Mouse (Mus musculus): ENCODE measurements around the gene P4ha3. TPM values are rescaled to one million over a fixed set of nuclear protein-coding genes. Genes with fewer than 3 reads are reported as not detected.

P4ha3 gene
- polyA plus RNA-seq, 1 experiment from 2014 or later, result 0.07 TPM

- no peaks in the 10 kb centered on the region for H3K36me3 ChIP-seq (ENCODE audit: inconsistent target)
- WGBS (ENCODE audit: missing documents), result 34% methylated on average over 7 of the region's 7 CpGs
- no peak overlapping the region for H3K27ac ChIP-seq
- no peak overlapping the region for H3K4me3 ChIP-seq (ENCODE audit: inconsistent target)
- no peaks in the 10 kb centered on the region for H3K79me2 ChIP-seq (ENCODE audit: inconsistent target)
Observed at GRCm38 (mm10) chr7:100287748-100288578, 2.6 kb downstream of the P4ha3 start.

- H3K27ac ChIP-seq, result no peak overlapping the region
- no peaks in the 10 kb centered on the region for H3K79me2 ChIP-seq (ENCODE audit: inconsistent target)
- H3K36me3 ChIP-seq (ENCODE audit: inconsistent target), result no peaks in the 10 kb centered on the region
- no peak overlapping the region for H3K4me3 ChIP-seq (ENCODE audit: inconsistent target)
- 59% methylated on average over 11 of the region's 11 CpGs for WGBS (ENCODE audit: missing documents)
Observed at GRCm38 (mm10) chr7:100288622-100289021, 3.3 kb downstream of the P4ha3 start.

GRCm38 (mm10) chr7:100293546-100293945 lies 8.2 kb downstream of the P4ha3 start:
- Histone ChIP-seq H3K27ac (no peak overlapping the region), H3K79me2 (ENCODE audit: inconsistent target) (no peaks in the 10 kb centered on the region)
- WGBS (ENCODE audit: missing documents), result 86% methylated on average over 8 of the region's 8 CpGs

GRCm38 (mm10) chr7:100295745-100296144 lies 10.4 kb downstream of the P4ha3 start:
- Histone ChIP-seq H3K27ac (no peak overlapping the region), H3K79me2 (ENCODE audit: inconsistent target) (no peaks in the 10 kb centered on the region), H3K4me3 (ENCODE audit: inconsistent target) (no peak overlapping the region), H3K36me3 (ENCODE audit: inconsistent target) (no peaks in the 10 kb centered on the region)
- 95% methylated on average over 2 of the region's 2 CpGs for WGBS (ENCODE audit: missing documents)

More at GRCm38 (mm10) chr7:100293546-100293945, 8.2 kb downstream of the P4ha3 start:
- Histone ChIP-seq H3K4me3 (ENCODE audit: inconsistent target) (no peak overlapping the region), H3K36me3 (ENCODE audit: inconsistent target) (no peaks in the 10 kb centered on the region)

GRCm38 (mm10) chr7:100296699-100297098 lies 11.4 kb downstream of the P4ha3 start:
- H3K36me3 ChIP-seq (ENCODE audit: inconsistent target), result no peaks in the 10 kb centered on the region
- no peaks in the 10 kb centered on the region for H3K79me2 ChIP-seq (ENCODE audit: inconsistent target)
- no peak overlapping the region for H3K4me3 ChIP-seq (ENCODE audit: inconsistent target)
- no peak overlapping the region for H3K27ac ChIP-seq
- WGBS (ENCODE audit: missing documents), result 93% methylated on average over 6 of the region's 6 CpGs

GRCm38 (mm10) chr7:100298861-100299510 lies 13.7 kb downstream of the P4ha3 start:
- no peak overlapping the region for H3K27ac ChIP-seq
- 86% methylated on average over 14 of the region's 14 CpGs for WGBS (ENCODE audit: missing documents)
- H3K4me3 ChIP-seq (ENCODE audit: inconsistent target), result no peak overlapping the region
- H3K36me3 ChIP-seq (ENCODE audit: inconsistent target), result no peaks in the 10 kb centered on the region
- no peaks in the 10 kb centered on the region for H3K79me2 ChIP-seq (ENCODE audit: inconsistent target)

GRCm38 (mm10) chr7:100301390-100301789 lies 16.1 kb downstream of the P4ha3 start:
- 88% methylated on average over 3 of the region's 3 CpGs for WGBS (ENCODE audit: missing documents)
- no peak overlapping the region for H3K27ac ChIP-seq
- no peaks in the 10 kb centered on the region for H3K36me3 ChIP-seq (ENCODE audit: inconsistent target)
- no peak overlapping the region for H3K4me3 ChIP-seq (ENCODE audit: inconsistent target)
- H3K79me2 ChIP-seq (ENCODE audit: inconsistent target), result no peaks in the 10 kb centered on the region

GRCm38 (mm10) chr7:100302316-100302715 lies 17.0 kb downstream of the P4ha3 start:
- Histone ChIP-seq H3K4me3 (ENCODE audit: inconsistent target) (no peak overlapping the region), H3K36me3 (ENCODE audit: inconsistent target) (no peaks in the 10 kb centered on the region), H3K27ac (no peak overlapping the region), H3K79me2 (ENCODE audit: inconsistent target) (no peaks in the 10 kb centered on the region)
- WGBS (ENCODE audit: missing documents), result 75% methylated on average over 4 of the region's 4 CpGs

- Histone ChIP-seq H3K79me2 (ENCODE audit: inconsistent target) (no peaks in the 10 kb centered on the region), H3K27ac (no peak overlapping the region), H3K4me3 (ENCODE audit: inconsistent target) (no peak overlapping the region), H3K36me3 (ENCODE audit: inconsistent target) (no peaks in the 10 kb centered on the region)
- WGBS (ENCODE audit: missing documents), result 89% methylated on average over 9 of the region's 9 CpGs
Observed at GRCm38 (mm10) chr7:100305894-100306293, 20.6 kb downstream of the P4ha3 start.

GRCm38 (mm10) chr7:100307872-100308653 lies 22.7 kb downstream of the P4ha3 start:
- WGBS (ENCODE audit: missing documents), result 91% methylated on average over 6 of the region's 6 CpGs
- no peaks in the 10 kb centered on the region for H3K79me2 ChIP-seq (ENCODE audit: inconsistent target)
- H3K36me3 ChIP-seq (ENCODE audit: inconsistent target), result no peaks in the 10 kb centered on the region
- H3K4me3 ChIP-seq (ENCODE audit: inconsistent target), result no peak overlapping the region
- H3K27ac ChIP-seq, result no peak overlapping the region

- no peak overlapping the region for H3K27ac ChIP-seq
- no peak overlapping the region for H3K4me3 ChIP-seq (ENCODE audit: inconsistent target)
- H3K79me2 ChIP-seq (ENCODE audit: inconsistent target), result no peaks in the 10 kb centered on the region
- WGBS (ENCODE audit: missing documents), result 91% methylated on average over 1 of the region's 1 CpGs
- H3K36me3 ChIP-seq (ENCODE audit: inconsistent target), result no peaks in the 10 kb centered on the region
Observed at GRCm38 (mm10) chr7:100309216-100309615, 23.9 kb downstream of the P4ha3 start.

- no peaks in the 10 kb centered on the region for H3K36me3 ChIP-seq (ENCODE audit: inconsistent target)
- H3K79me2 ChIP-seq (ENCODE audit: inconsistent target), result no peaks in the 10 kb centered on the region
- WGBS (ENCODE audit: missing documents), result 77% methylated on average over 6 of the region's 6 CpGs
- no peak overlapping the region for H3K27ac ChIP-seq
- H3K4me3 ChIP-seq (ENCODE audit: inconsistent target), result no peak overlapping the region
Observed at GRCm38 (mm10) chr7:100309679-100310078, 24.4 kb downstream of the P4ha3 start.

GRCm38 (mm10) chr7:100310290-100310689 lies 25.0 kb downstream of the P4ha3 start:
- 31% methylated on average over 12 of the region's 12 CpGs for WGBS (ENCODE audit: missing documents)
- Histone ChIP-seq H3K36me3 (ENCODE audit: inconsistent target) (no peaks in the 10 kb centered on the region), H3K27ac (no peak overlapping the region), H3K79me2 (ENCODE audit: inconsistent target) (no peaks in the 10 kb centered on the region), H3K4me3 (ENCODE audit: inconsistent target) (no peak overlapping the region)

GRCm38 (mm10) chr7:100312716-100313115 lies 27.4 kb downstream of the P4ha3 start:
- Histone ChIP-seq H3K36me3 (ENCODE audit: inconsistent target) (no peaks in the 10 kb centered on the region), H3K4me3 (ENCODE audit: inconsistent target) (no peak overlapping the region), H3K27ac (no peak overlapping the region), H3K79me2 (ENCODE audit: inconsistent target) (no peaks in the 10 kb centered on the region)
- WGBS (ENCODE audit: missing documents), result 75% methylated on average over 4 of the region's 4 CpGs

GRCm38 (mm10) chr7:100316924-100317323 lies 31.6 kb downstream of the P4ha3 start:
- 87% methylated on average over 6 of the region's 8 CpGs for WGBS (ENCODE audit: missing documents)
- H3K36me3 ChIP-seq (ENCODE audit: inconsistent target), result no peaks in the 10 kb centered on the region
- H3K27ac ChIP-seq, result no peak overlapping the region
- no peak overlapping the region for H3K4me3 ChIP-seq (ENCODE audit: inconsistent target)
- H3K79me2 ChIP-seq (ENCODE audit: inconsistent target), result no peaks in the 10 kb centered on the region

All from macrophage (primary cell).